Mouse (Mus musculus) liver, embryonic 14.5 days (tissue): ENCODE data around the gene Ltb4r1. TPM values are rescaled to one million over a fixed set of nuclear protein-coding genes. Genes with fewer than 3 reads are reported as not detected.

Experiments
- ATAC-seq: fragments of 200-750 bp; cut with Nextera tagmentation; 2 replicates; pipeline ENCODE4 v1.8.0; 2017; ENCODE audit warnings: moderate number of reproducible peaks, mild to moderate bottlenecking, moderate library complexity; ENCODE audit not compliant: insufficient read depth
- DNase-seq, 3 experiments: peaks; one replicate each; pipeline ENCODE4 v3.0.0-alpha.2; 2012 to 2013; ENCODE audit warnings: low read depth in 3 of 3, low spot score in 3 of 3
- H3K27ac ChIP-seq: fragments of 300-500 bp; sonication (generic); 2 replicates; pipeline ENCODE4 v1.5.1; 2014; ENCODE audit warnings: moderate library complexity, mild to moderate bottlenecking, control low read depth, inconsistent platforms
- H3K27me3 ChIP-seq: fragments of 300-500 bp; sonication (generic); 2 replicates; pipeline ENCODE4 v1.6.1; 2014; ENCODE audit warnings: mild to moderate bottlenecking, low read length, moderate library complexity; ENCODE audit not compliant: control insufficient read depth, insufficient read depth
- H3K36me3 ChIP-seq: fragments of 300-500 bp; sonication (generic); replicated peaks from 2 replicates; pipeline ENCODE4 v1.6.1; 2014; ENCODE audit warnings: low read depth; ENCODE audit not compliant: control insufficient read depth, insufficient read depth
- H3K4me1 ChIP-seq, 2 experiments: fragments of 200-500 bp in 1 of 2; fragments of 300-500 bp in 1 of 2; sonication (generic) in 1 of 2; replicated peaks; 2 replicates each; pipeline ENCODE4 v1.6.1; 2012 to 2014; ENCODE audit warnings: antibody characterized with exemption in 1 of 2, inconsistent platforms in 1 of 2, low read length in 1 of 2; ENCODE audit not compliant: control insufficient read depth in 2 of 2, insufficient read depth in 2 of 2
- H3K4me2 ChIP-seq: fragments of 300-500 bp; sonication (generic); 2 replicates; pipeline ENCODE4 v1.6.1; 2014; ENCODE audit warnings: low read depth, mild to moderate bottlenecking, control low read depth, moderate library complexity
- H3K4me3 ChIP-seq, 2 experiments: fragments of 200-500 bp in 1 of 2; fragments of 300-500 bp in 1 of 2; sonication (generic) in 1 of 2; 2 replicates each; pipeline ENCODE4 v1.5.1; 2012 to 2014; ENCODE audit warnings: low read depth in 2 of 2, low read length in 2 of 2, mild to moderate bottlenecking in 2 of 2, control low read depth in 1 of 2, inconsistent platforms in 1 of 2, moderate library complexity in 1 of 2; ENCODE audit not compliant: insufficient read depth in 1 of 2
- H3K9ac ChIP-seq: fragments of 300-500 bp; sonication (generic); replicated peaks from 2 replicates; pipeline ENCODE4 v1.6.1; 2014; ENCODE audit warnings: mild to moderate bottlenecking, control low read depth, moderate library complexity
- H3K9me3 ChIP-seq: fragments of 300-500 bp; sonication (generic); 2 replicates; pipeline ENCODE4 v1.6.1; 2016; ENCODE audit warnings: low read length, mixed read lengths; ENCODE audit not compliant: control insufficient read depth
- CTCF ChIP-seq: IDR thresholded peaks from 2 replicates; pipeline ENCODE4 v1.5.1; 2016; ENCODE audit warnings: antibody characterized with exemption, low read depth, control low read depth
- EP300 ChIP-seq: IDR thresholded peaks from 2 replicates; pipeline ENCODE4 v1.6.1; 2016; ENCODE audit warnings: antibody characterized with exemption, low read depth
- WGBS: fragments of 180-500 bp; shearing (Covaris S2); extraction: QIAGEN DNeasy Blood & Tissue Kit; methylation state at CpG from one replicate; pipeline ENCODE4 v1.1.7; 2014; ENCODE audit not compliant: insufficient replicate concordance; 5-methylcytosine and 5-hydroxymethylcytosine counted together
- polyA plus RNA-seq, 2 experiments: library from polyadenylated mRNA; depleted of rRNA in 1 of 2; stranded (reverse) in 1 of 2; unstranded in 1 of 2; fragments of >200 nt; fragmentation: Nextera tagmentation in 1 of 2; extraction: Ambion mirVana in 1 of 2; gene quantifications; 2 replicates each; pipeline versions ENCODE4 v1.2.1 to v1.2.3; 2012 to 2014

Gene Ltb4r1
- polyA plus RNA-seq, 2 experiments: 2.7 to 2.9 TPM

DNA sequence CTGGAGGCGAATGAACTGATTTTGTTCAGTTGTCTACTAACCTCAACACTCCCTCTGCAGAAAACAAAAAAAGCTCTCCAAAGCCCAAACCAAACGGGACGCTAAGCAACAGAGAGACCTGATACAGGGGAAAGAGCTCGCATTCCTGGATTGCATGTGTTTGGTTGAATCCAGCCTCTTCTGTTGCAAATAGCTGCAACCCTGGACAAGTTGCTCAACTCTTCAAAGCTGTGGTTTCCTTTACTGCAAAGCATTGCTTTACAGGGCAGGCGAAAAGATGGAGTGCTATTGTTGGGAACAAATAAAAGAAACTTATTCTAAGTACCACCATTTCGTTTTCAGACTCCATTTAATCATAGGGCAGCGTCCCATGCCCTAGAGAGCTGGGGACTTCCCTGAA lies 30.9 kb upstream of the Ltb4r1 start:
- no peaks in the 10 kb centered on the region for H3K36me3 ChIP-seq
- ATAC-seq (no peak), DNase-seq (no peak)
- no peak overlapping the region for H3K4me3 ChIP-seq
- no peak overlapping the region for H3K4me2 ChIP-seq
- H3K27me3 ChIP-seq: no peaks in the 10 kb centered on the region
- H3K4me1 ChIP-seq: no peaks in the 10 kb centered on the region
- no peaks in the 10 kb centered on the region for H3K9me3 ChIP-seq
- no peak overlapping the region for H3K27ac ChIP-seq
- no peak overlapping the region for H3K9ac ChIP-seq
- no peak for TF ChIP-seq CTCF
- no peak for TF ChIP-seq EP300
- WGBS: 61% methylated on average over 7 of the region's 7 CpGs

DNA sequence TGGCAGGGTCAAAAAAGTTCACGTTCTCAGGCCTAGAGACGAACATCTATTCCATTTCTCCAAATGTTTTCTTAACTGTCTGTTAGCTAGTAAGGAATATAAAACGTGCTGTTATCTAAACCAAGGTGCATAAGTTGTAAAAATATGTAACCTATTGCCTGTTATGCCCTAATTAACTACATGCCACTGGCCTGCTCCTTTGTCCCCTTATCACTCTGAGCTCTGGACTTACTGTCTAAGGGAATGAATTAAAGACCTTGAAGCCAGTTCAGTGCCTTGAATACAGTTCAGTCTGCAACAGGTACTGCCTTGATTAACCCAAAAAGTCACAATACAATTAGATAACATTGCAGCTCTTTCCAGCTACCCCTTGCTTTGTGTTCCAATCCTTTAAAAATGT lies 30.4 kb upstream of the Ltb4r1 start:
- no peak for TF ChIP-seq CTCF
- Histone ChIP-seq H3K9ac (no peak overlapping the region), H3K27me3 (no peaks in the 10 kb centered on the region), H3K4me3 (no peak overlapping the region), H3K4me1 (no peaks in the 10 kb centered on the region), H3K36me3 (no peaks in the 10 kb centered on the region), H3K9me3 (no peaks in the 10 kb centered on the region), H3K4me2 (no peak overlapping the region), H3K27ac (no peak overlapping the region)
- ATAC-seq (no peak), DNase-seq (no peak)
- 49% methylated on average over 3 of the region's 3 CpGs for WGBS

DNA sequence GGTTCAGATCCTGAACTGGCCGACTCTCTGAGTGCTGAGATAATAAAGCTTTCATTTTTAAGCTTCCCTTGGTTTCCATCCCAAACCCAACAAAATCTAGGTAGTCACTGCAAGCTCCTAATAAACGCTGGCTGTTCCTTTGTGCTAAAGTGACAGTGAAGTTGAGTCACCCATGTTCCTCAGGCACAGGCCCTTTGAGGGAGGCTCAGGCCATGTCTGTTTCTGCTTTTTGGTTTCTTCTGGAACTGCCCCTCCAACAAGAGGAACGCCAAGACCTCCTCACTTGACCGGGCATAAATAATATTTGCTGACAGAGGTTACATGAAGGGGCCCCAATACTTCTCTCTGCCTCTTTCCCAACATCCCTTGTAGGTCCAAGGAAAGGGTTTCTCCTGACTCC lies 30.0 kb upstream of the Ltb4r1 start:
- no peaks in the 10 kb centered on the region for H3K36me3 ChIP-seq
- ATAC-seq (no peak), DNase-seq (no peak)
- TF ChIP-seq CTCF (no peak), EP300 (no peak)
- WGBS: 45% methylated on average over 4 of the region's 4 CpGs
- H3K4me1 ChIP-seq: no peaks in the 10 kb centered on the region
- no peak overlapping the region for H3K4me2 ChIP-seq
- H3K4me3 ChIP-seq: no peak overlapping the region
- H3K27ac ChIP-seq: no peak overlapping the region
- no peaks in the 10 kb centered on the region for H3K27me3 ChIP-seq
- H3K9me3 ChIP-seq: no peaks in the 10 kb centered on the region
- H3K9ac ChIP-seq: no peak overlapping the region

DNA sequence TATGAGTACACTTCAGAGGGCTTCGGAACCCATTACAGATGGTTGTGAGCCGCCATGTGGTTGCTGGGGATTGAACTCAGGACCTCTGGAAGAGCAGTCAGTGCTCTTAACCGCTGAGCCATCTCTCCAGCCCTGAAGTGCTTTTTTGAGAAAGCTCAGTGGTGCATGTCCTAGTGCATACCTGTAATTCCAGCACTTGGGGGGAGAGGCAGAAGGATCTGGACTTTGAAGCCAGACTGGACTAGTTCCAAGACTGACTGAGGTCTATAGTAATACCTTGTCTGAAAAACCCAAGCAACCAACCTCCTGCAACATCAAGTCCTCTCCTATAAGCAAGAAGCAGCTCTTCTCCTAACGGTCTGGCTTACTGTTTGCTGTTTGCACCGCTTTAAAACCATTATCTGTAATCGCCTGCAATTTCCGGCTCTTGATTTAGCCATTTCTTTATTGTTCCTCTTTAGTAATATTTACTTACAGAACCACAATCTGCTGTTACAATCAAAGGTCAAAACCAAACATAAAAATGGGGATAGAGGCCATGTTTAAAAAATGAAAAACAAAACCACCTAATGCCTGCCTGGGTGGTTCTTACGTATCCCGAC lies 28.6 kb upstream of the Ltb4r1 start:
- Histone ChIP-seq H3K9ac (no peak overlapping the region), H3K27me3 (no peaks in the 10 kb centered on the region), H3K36me3 (no peaks in the 10 kb centered on the region), H3K4me3 (no peak overlapping the region), H3K27ac (no peak overlapping the region), H3K4me2 (no peak overlapping the region), H3K4me1 (no peaks in the 10 kb centered on the region), H3K9me3 (no peaks in the 10 kb centered on the region)
- DNase-seq: no peak
- ATAC-seq: no peak
- no peak for TF ChIP-seq EP300
- no peak for TF ChIP-seq CTCF
- WGBS: 66% methylated on average over 9 of the region's 9 CpGs

DNA sequence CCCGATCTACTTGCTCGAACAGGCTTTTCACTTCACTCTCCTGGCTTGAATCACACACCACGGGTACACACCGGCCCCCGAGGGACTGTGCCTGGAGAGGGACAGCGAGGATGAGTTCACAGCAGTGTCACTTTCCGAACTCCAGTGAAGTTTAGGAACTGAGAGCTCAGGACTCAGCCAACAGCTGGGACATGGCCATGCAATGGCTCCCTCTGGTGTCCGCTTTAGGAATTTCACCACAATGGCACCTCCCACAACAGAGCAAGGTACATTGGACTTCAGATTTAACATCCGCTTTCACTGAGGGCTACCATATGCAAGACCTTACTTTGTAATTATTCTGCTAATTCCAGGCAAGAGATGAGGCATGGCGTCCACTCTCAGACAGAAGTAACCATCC lies 22.1 kb upstream of the Ltb4r1 start:
- H3K36me3 ChIP-seq: no peaks in the 10 kb centered on the region
- H3K27ac ChIP-seq: no peak overlapping the region
- no peaks in the 10 kb centered on the region for H3K9me3 ChIP-seq
- H3K4me3 ChIP-seq: no peak overlapping the region
- no peaks in the 10 kb centered on the region for H3K27me3 ChIP-seq
- WGBS: 19% methylated on average over 10 of the region's 10 CpGs
- H3K4me2 ChIP-seq: peak overlapping the region; percentile 32; the same call in 1 of the 2 replicates
- H3K9ac ChIP-seq: no peak overlapping the region
- DNase-seq (peak; percentile 57 to 68 (median 66)), ATAC-seq (peak; percentile 37)
- TF ChIP-seq CTCF (peak; percentile 99), EP300 (no peak)
- peaks cover 9 to 12% of the 10 kb centered on the region in 2 experiments; a peak in 3 of 4 replicates for H3K4me1 ChIP-seq
